Mouse (Mus musculus): ENCODE data around the gene 6030408B16Rik.

The 6030408B16Rik gene

GRCm38 (mm10) chr15:101295106-101295505 is 2.1 kb downstream of the 6030408B16Rik start:
- no peak for DNase-seq (ENCODE audit: extremely low read depth, insufficient read length, low spot score)

- DNase-seq (ENCODE audit: extremely low read depth, insufficient read length, low spot score): no peak
Measured at GRCm38 (mm10) chr15:101295616-101296015, 2.6 kb downstream of the 6030408B16Rik start.

- no peak for DNase-seq (ENCODE audit: extremely low read depth, insufficient read length, low spot score)
Measured at GRCm38 (mm10) chr15:101296091-101296490, 3.1 kb downstream of the 6030408B16Rik start.

- DNase-seq (ENCODE audit: extremely low read depth, insufficient read length, low spot score): no peak
Measured at GRCm38 (mm10) chr15:101297988-101298387, 5.0 kb downstream of the 6030408B16Rik start.

GRCm38 (mm10) chr15:101298550-101298949 is 5.5 kb downstream of the 6030408B16Rik start:
- no peak for DNase-seq (ENCODE audit: extremely low read depth, insufficient read length, low spot score)

DNA sequence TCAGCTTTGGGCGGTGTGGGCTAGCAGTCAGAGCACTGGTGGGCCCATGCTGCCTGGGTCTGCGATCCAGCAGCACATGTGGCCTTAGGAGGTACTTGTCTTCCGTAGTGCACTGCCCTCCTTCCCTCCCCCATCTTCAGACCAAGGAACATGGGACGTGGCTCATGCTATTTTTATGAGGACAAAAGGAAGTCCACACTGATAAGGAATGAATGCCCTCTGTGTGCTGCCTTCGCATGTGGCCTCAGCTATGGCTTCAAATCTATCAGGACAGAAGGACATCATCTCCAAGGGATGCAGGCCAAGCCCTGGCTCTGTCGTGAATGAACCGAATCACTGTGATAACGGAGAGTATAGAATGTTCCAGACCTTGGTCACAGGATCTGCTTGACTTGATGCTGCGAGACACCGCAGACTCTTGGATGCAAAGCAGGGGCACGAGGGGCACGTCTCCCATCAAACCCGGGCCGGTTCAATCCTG is 6.5 kb downstream of the 6030408B16Rik start:
- no peak for DNase-seq (ENCODE audit: extremely low read depth, insufficient read length, low spot score)

DNA sequence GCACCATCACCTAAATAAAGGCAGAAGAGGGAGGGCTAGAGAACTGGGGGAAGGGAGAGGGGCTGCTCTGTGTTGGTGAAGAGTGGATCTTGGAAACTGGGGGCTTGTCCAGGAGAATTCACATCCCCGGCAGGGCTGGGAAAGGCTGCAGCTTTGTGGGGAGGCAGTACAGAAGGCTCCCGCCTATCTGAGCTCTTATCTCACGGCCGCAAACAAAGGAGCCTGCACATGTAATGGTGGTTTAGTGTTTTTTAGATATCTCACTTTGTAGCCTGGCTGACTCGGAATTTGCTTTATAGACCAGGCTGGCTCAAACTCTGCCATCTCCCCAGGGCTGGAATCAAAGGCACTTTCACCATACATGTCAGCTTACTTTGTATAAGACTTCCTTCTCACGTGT is 7.1 kb downstream of the 6030408B16Rik start:
- DNase-seq (ENCODE audit: extremely low read depth, insufficient read length, low spot score): no peak

DNA sequence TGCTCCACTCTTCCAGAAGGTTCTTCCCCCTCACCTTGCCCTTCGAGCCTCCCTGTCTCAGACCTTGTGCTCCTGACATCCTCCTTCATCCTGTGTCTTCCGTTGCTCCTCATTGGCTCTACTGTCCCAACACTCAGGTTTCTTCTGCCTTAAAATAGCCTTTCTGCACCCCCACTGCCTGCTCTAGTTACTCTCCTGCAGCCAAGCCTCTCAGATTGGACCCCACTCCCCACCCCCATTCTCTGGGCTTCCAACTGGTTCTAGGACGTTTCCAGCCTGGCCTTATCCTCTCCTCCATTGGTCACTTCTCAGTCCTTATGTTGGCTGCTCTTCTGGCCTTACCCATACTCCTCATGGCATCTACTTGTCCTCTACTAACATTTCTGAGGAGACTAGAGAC is 9.2 kb downstream of the 6030408B16Rik start:
- no peak for DNase-seq (ENCODE audit: extremely low read depth, insufficient read length, low spot score)

GRCm38 (mm10) chr15:101303830-101304229 is 10.8 kb downstream of the 6030408B16Rik start:
- no peak for DNase-seq (ENCODE audit: extremely low read depth, insufficient read length, low spot score)

GRCm38 (mm10) chr15:101306459-101306858 is 13.4 kb downstream of the 6030408B16Rik start:
- no peak for DNase-seq (ENCODE audit: extremely low read depth, insufficient read length, low spot score)

GRCm38 (mm10) chr15:101308440-101309348 is 15.7 kb downstream of the 6030408B16Rik start:
- no peak for DNase-seq (ENCODE audit: extremely low read depth, insufficient read length, low spot score)

- no peak for DNase-seq (ENCODE audit: extremely low read depth, insufficient read length, low spot score)
Measured at GRCm38 (mm10) chr15:101309493-101309892, 16.5 kb downstream of the 6030408B16Rik start.

DNA sequence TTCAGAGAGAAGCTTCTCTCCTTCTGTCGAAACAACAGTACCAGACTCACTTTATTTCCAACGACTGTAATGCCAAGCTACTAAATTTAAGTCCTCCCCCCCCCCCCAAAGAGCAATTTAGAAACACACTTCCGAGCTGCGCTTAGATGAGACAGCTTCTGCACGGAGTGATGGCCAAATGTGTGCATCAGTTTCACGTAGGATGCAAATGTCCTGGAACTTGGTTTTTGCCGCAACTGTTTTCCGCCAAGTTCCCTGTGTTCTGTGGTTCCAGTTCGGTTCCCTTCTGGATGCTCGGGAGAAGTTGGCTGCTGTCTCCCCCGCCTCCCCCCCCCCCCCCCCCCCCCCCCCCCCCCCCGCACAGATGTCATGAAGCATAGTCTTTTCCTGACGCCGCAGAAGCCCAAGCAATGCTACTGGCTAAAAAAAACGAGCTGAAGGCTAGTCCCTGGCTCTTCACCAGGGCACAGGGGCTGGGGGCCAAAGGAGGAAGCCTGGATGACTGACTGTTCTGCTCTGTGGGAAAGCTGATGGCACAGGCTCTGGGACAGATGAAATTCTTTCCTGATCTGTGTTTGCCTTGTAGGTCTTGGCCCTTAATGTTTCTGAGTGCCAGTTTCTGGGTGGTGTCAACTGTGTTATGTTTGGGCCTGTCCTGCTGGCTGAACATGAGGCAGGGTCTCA is 18.2 kb downstream of the 6030408B16Rik start:
- no peak for DNase-seq (ENCODE audit: extremely low read depth, insufficient read length, low spot score)

DNA sequence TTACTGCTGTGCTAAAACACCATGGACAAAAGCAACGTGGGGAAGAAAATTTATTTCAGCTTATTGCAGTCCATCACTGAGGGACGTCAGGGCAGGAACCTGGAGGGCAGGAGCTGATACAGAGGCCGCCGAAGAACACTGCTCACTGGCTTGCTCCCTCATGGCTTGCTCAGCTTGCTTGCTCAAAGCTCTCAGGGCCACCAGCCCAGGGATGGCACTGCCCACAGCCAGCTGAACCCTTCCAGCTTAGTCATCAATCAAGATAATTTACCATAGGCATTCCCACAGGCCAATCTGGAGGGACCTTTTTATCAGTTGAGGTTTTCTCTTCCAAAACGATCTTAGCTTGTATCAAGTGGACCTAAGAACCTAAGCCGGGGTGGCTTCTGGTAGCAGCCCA is 19.0 kb downstream of the 6030408B16Rik start:
- DNase-seq (ENCODE audit: extremely low read depth, insufficient read length, low spot score): no peak

DNA sequence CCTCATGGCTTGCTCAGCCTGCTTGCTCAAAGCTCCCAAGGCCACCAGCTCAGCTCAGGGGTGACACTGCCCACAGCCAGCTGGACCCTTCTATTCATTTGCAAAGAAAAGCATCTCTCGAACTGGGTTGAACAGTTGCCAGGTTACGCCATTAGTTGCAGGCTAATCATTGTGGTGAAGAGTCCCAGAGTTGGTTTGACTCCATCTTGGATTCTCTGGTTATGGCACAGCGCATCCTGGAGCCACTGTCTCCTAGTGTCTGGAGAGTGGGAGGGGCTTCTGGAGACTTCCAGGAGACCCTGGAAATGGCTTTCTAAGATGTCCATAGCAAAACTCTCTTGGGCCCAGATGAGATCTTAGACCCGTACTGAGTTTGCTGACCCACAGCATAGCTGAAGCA is 22.4 kb downstream of the 6030408B16Rik start:
- DNase-seq (ENCODE audit: extremely low read depth, insufficient read length, low spot score): no peak

- DNase-seq (ENCODE audit: extremely low read depth, insufficient read length, low spot score): peak; percentile 80
Measured at GRCm38 (mm10) chr15:101315832-101316231, 22.8 kb downstream of the 6030408B16Rik start.

GRCm38 (mm10) chr15:101316279-101316912 is 23.4 kb downstream of the 6030408B16Rik start:
- DNase-seq (ENCODE audit: extremely low read depth, insufficient read length, low spot score): no peak

- DNase-seq (ENCODE audit: extremely low read depth, insufficient read length, low spot score): no peak
Measured at GRCm38 (mm10) chr15:101316913-101317813, 24.2 kb downstream of the 6030408B16Rik start.

DNA sequence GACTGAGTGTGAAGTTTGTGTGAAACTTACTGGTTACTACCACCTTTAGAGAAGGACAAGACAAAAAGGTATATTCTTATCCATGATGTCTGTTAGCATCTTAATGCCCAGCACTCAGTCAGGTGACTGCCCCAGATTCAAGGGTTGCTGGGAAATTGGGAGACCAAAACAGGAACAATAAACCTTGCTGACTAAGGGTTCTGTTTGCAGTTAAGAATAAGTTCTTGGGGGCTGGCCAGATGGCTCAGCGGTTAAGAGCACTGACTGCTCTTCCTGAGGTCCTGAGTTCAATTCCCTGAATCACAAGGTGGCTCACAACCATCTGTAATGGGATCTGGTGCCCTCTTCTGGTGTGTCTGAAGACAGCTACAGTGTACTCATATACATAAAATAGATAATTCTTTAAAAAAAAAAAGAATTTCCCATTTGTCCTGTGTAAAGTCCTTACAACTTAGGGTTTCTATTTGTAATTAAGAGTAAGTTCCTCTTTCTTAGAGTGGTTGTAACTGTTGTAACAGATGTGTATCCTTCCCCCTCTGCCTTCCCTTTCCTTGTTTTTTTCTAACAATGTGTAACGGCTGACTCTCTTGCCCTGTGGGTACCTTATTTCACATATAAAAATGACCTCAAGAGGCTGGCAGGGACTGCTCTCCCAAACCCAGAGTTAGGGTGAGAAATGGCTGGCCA is 24.9 kb downstream of the 6030408B16Rik start:
- DNase-seq (ENCODE audit: extremely low read depth, insufficient read length, low spot score): no peak
